Mouse (Mus musculus) urinary bladder, adult 18-20 months (tissue): ENCODE data around the gene Dvl1.

Experiments used
- DNase-seq, 2 experiments: peaks; one replicate each; pipeline ENCODE4 v3.0.0; 2022; ENCODE audit warnings: low spot score in 2 of 2, mixed read lengths in 2 of 2

Dvl1 gene

GRCm38 (mm10) chr4:155846871-155847578, at the start of gene Dvl1:
TSS of gene Dvl1 (plus strand) at chr4:155847402.
- DNase-seq, result peak; percentile 92

GRCm38 (mm10) chr4:155802075-155802474, 45.1 kb upstream of the Dvl1 start:
- DNase-seq, result no peak

GRCm38 (mm10) chr4:155802741-155803339, 44.4 kb upstream of the Dvl1 start, which contains the start of gene Mrpl20:
TSS of gene Mrpl20 (plus strand) at chr4:155802878.
- DNase-seq, result no peak

GRCm38 (mm10) chr4:155803340-155804041, 43.7 kb upstream of the Dvl1 start:
- DNase-seq, result peak; percentile 92 to 96

- no peak for DNase-seq
Measured at GRCm38 (mm10) chr4:155807841-155808240, 39.4 kb upstream of the Dvl1 start.

- DNase-seq, result peak; percentile 80 to 93
Measured at GRCm38 (mm10) chr4:155811929-155812664, 35.1 kb upstream of the Dvl1 start, which contains the start of gene Ccnl2. TSS of gene Ccnl2 (plus strand) at chr4:155812489.

GRCm38 (mm10) chr4:155812665-155813181, 34.5 kb upstream of the Dvl1 start:
- DNase-seq, result no peak

- DNase-seq, result no peak
Measured at GRCm38 (mm10) chr4:155817533-155817932, 29.7 kb upstream of the Dvl1 start.

- DNase-seq, result no peak
Measured at GRCm38 (mm10) chr4:155821025-155821424, 26.2 kb upstream of the Dvl1 start.

GRCm38 (mm10) chr4:155823443-155823842, 23.8 kb upstream of the Dvl1 start:
- no peak for DNase-seq

GRCm38 (mm10) chr4:155829866-155830265, 17.3 kb upstream of the Dvl1 start:
- DNase-seq, result no peak

GRCm38 (mm10) chr4:155830596-155830995, 16.6 kb upstream of the Dvl1 start:
- DNase-seq, result no peak

GRCm38 (mm10) chr4:155831205-155831766, 15.9 kb upstream of the Dvl1 start, which contains the start of gene Aurkaip1:
TSS of gene Aurkaip1 (plus strand) at chr4:155831272.
- peak; percentile 88 for DNase-seq

- DNase-seq, result peak in 1 of 2 experiments; percentile 48
Measured at GRCm38 (mm10) chr4:155831831-155832230, 15.4 kb upstream of the Dvl1 start.

GRCm38 (mm10) chr4:155832321-155832720, 14.9 kb upstream of the Dvl1 start:
- DNase-seq, result no peak

- DNase-seq, result no peak
Measured at GRCm38 (mm10) chr4:155833234-155833633, 14.0 kb upstream of the Dvl1 start.

- peak; percentile 40 to 75 for DNase-seq
Measured at GRCm38 (mm10) chr4:155833836-155834235, 13.4 kb upstream of the Dvl1 start.

- DNase-seq, result no peak
Measured at GRCm38 (mm10) chr4:155837404-155838010, 9.7 kb upstream of the Dvl1 start.

- DNase-seq, result no peak
Measured at GRCm38 (mm10) chr4:155838187-155839153, 8.7 kb upstream of the Dvl1 start.
